Mouse (Mus musculus): ENCODE results near the gene Usp19.

GRCm38 (mm10) chr9:108499231-108499630 is 8.8 kb downstream of the Usp19 start:
- TF ChIP-seq CTCF (IDR thresholded peaks at IDR 0.05; ENCODE audit: low read depth): no peak
- TF ChIP-seq EP300 (IDR thresholded peaks at IDR 0.05; ENCODE audit: low read depth): no peak

All from heart, postnatal 0 days (tissue).